Mouse (Mus musculus) heart, embryonic 13.5 days (tissue): ENCODE measurements around the gene Usp35. TPM values are rescaled to one million over a fixed set of nuclear protein-coding genes. Genes with fewer than 3 reads are reported as not detected.

Experiments used
- ATAC-seq: fragments of 200-750 bp; cut with Nextera tagmentation; 2 replicates; pipeline ENCODE4 v1.8.0; 2017; ENCODE audit warnings: moderate TSS enrichment; ENCODE audit not compliant: insufficient number of reproducible peaks, low FRiP score, low TSS enrichment; ENCODE audit errors: extremely low read depth
- H3K27ac ChIP-seq: fragments of 300-500 bp; sonication (generic); replicated peaks from 2 replicates; pipeline ENCODE4 v1.5.1; 2015; ENCODE audit warnings: moderate library complexity, mild to moderate bottlenecking, inconsistent platforms
- H3K27me3 ChIP-seq: fragments of 300-500 bp; sonication (generic); replicated peaks from 2 replicates; pipeline ENCODE4 v1.6.1; 2015; ENCODE audit warnings: mild to moderate bottlenecking, inconsistent platforms
- H3K36me3 ChIP-seq: fragments of 300-500 bp; sonication (generic); 2 replicates; pipeline ENCODE4 v1.6.1; 2015; ENCODE audit warnings: mild to moderate bottlenecking, inconsistent platforms
- H3K4me1 ChIP-seq: fragments of 300-500 bp; sonication (generic); 2 replicates; pipeline ENCODE4 v1.6.1; 2015; ENCODE audit warnings: inconsistent platforms
- H3K4me2 ChIP-seq: fragments of 300-500 bp; sonication (generic); 2 replicates; pipeline ENCODE4 v1.6.1; 2015; ENCODE audit warnings: inconsistent platforms, mild to moderate bottlenecking, moderate library complexity
- H3K4me3 ChIP-seq: fragments of 300-500 bp; sonication (generic); 2 replicates; pipeline ENCODE4 v1.5.1; 2015; ENCODE audit warnings: moderate library complexity, mild to moderate bottlenecking, inconsistent platforms
- H3K9ac ChIP-seq: fragments of 300-500 bp; sonication (generic); 2 replicates; pipeline ENCODE4 v1.6.1; 2015; ENCODE audit warnings: inconsistent platforms, mild to moderate bottlenecking, moderate library complexity
- H3K9me3 ChIP-seq: fragments of 300-500 bp; sonication (generic); 2 replicates; pipeline ENCODE4 v1.6.1; 2016; ENCODE audit warnings: inconsistent platforms
- WGBS: fragments of 180-500 bp; shearing (Covaris S2); methylation state at CpG from one replicate; pipeline ENCODE4 v1.1.7; 2015; ENCODE audit warnings: mixed read lengths; 5-methylcytosine and 5-hydroxymethylcytosine counted together
- polyA plus RNA-seq: library from polyadenylated mRNA; unstranded; fragments of >200 nt; fragmentation: Nextera tagmentation; extraction: Ambion mirVana; gene quantifications from 2 replicates; pipeline ENCODE4 v1.2.1, GENCODE M21; 2015

Usp35 gene
- polyA plus RNA-seq, 1 experiment from 2014 or later = 0.96 TPM

- 74% methylated on average over 5 of the region's 5 CpGs for WGBS
- Histone ChIP-seq H3K27ac (no peak overlapping the region), H3K9ac (no peak overlapping the region), H3K4me3 (no peak overlapping the region), H3K9me3 (no peaks in the 10 kb centered on the region), H3K27me3 (no peaks in the 10 kb centered on the region), H3K4me1 (peaks cover 21% of the 10 kb centered on the region), H3K4me2 (no peak overlapping the region), H3K36me3 (no peaks in the 10 kb centered on the region)
- ATAC-seq = no peak
Measured at GRCm38 (mm10) chr7:97356875-97357276, 25.1 kb upstream of the Usp35 start.

- H3K27me3 ChIP-seq = no peaks in the 10 kb centered on the region
- WGBS = 69% methylated on average over 5 of the region's 5 CpGs
- H3K4me3 ChIP-seq = no peak overlapping the region
- ATAC-seq = no peak
- H3K9me3 ChIP-seq = no peaks in the 10 kb centered on the region
- H3K27ac ChIP-seq = peak overlapping the region; percentile 40
- no peaks in the 10 kb centered on the region for H3K36me3 ChIP-seq
- no peak overlapping the region for H3K9ac ChIP-seq
- H3K4me2 ChIP-seq = no peak overlapping the region
- H3K4me1 ChIP-seq = peaks cover 21% of the 10 kb centered on the region
Measured at GRCm38 (mm10) chr7:97356253-97356652, 24.4 kb upstream of the Usp35 start.

GRCm38 (mm10) chr7:97355068-97355841 lies 23.4 kb upstream of the Usp35 start:
- H3K36me3 ChIP-seq = no peaks in the 10 kb centered on the region
- no peak overlapping the region for H3K9ac ChIP-seq
- H3K4me2 ChIP-seq = peak overlapping the region; percentile 46
- 18% methylated on average over 13 of the region's 13 CpGs for WGBS
- H3K27me3 ChIP-seq = no peaks in the 10 kb centered on the region
- H3K9me3 ChIP-seq = no peaks in the 10 kb centered on the region
- no peak; the same call in 1 of the 2 replicates for ATAC-seq
- peaks cover 21% of the 10 kb centered on the region for H3K4me1 ChIP-seq
- H3K27ac ChIP-seq = peak overlapping the region; percentile 70
- no peak overlapping the region for H3K4me3 ChIP-seq

- ATAC-seq = no peak
- Histone ChIP-seq H3K4me3 (no peak overlapping the region), H3K4me2 (no peak overlapping the region), H3K4me1 (peaks cover 21% of the 10 kb centered on the region), H3K27ac (no peak overlapping the region), H3K9ac (no peak overlapping the region), H3K9me3 (no peaks in the 10 kb centered on the region), H3K27me3 (no peaks in the 10 kb centered on the region), H3K36me3 (peaks cover 8% of the 10 kb centered on the region)
- 83% methylated on average over 6 of the region's 6 CpGs for WGBS
Measured at GRCm38 (mm10) chr7:97353356-97353755, 21.5 kb upstream of the Usp35 start.

GRCm38 (mm10) chr7:97351792-97352513 lies 20.1 kb upstream of the Usp35 start:
- peaks cover 18% of the 10 kb centered on the region for H3K36me3 ChIP-seq
- H3K9me3 ChIP-seq = no peaks in the 10 kb centered on the region
- no peak overlapping the region for H3K4me2 ChIP-seq
- H3K4me1 ChIP-seq = peaks cover 21% of the 10 kb centered on the region
- ATAC-seq = no peak
- H3K27me3 ChIP-seq = 0 out of 2 replicates have a peak, but pooled peaks cover 4% of the 10 kb centered on the region
- 81% methylated on average over 11 of the region's 11 CpGs for WGBS
- no peak overlapping the region for H3K4me3 ChIP-seq
- H3K27ac ChIP-seq = no peak overlapping the region
- no peak overlapping the region for H3K9ac ChIP-seq

GRCm38 (mm10) chr7:97350891-97351290 lies 19.1 kb upstream of the Usp35 start:
- no peak for ATAC-seq
- H3K4me1 ChIP-seq = peaks cover 23% of the 10 kb centered on the region
- H3K9me3 ChIP-seq = no peaks in the 10 kb centered on the region
- H3K27me3 ChIP-seq = 0 out of 2 replicates have a peak, but pooled peaks cover 4% of the 10 kb centered on the region
- H3K4me3 ChIP-seq = no peak overlapping the region
- H3K4me2 ChIP-seq = no peak overlapping the region
- no peak overlapping the region for H3K27ac ChIP-seq
- H3K9ac ChIP-seq = no peak overlapping the region
- WGBS = 76% methylated on average over 5 of the region's 5 CpGs
- peaks cover 18% of the 10 kb centered on the region for H3K36me3 ChIP-seq

- WGBS = 74% methylated on average over 6 of the region's 6 CpGs
- Histone ChIP-seq H3K9me3 (no peaks in the 10 kb centered on the region), H3K36me3 (peaks cover 18% of the 10 kb centered on the region), H3K27ac (no peak overlapping the region), H3K9ac (no peak overlapping the region), H3K27me3 (0 out of 2 replicates have a peak, but pooled peaks cover 4% of the 10 kb centered on the region), H3K4me1 (peaks cover 23% of the 10 kb centered on the region), H3K4me2 (no peak overlapping the region), H3K4me3 (no peak overlapping the region)
- no peak for ATAC-seq
Measured at GRCm38 (mm10) chr7:97349438-97349837, 17.6 kb upstream of the Usp35 start.

- WGBS = 72% methylated on average over 5 of the region's 5 CpGs
- no peak for ATAC-seq
- peaks cover 25% of the 10 kb centered on the region for H3K4me1 ChIP-seq
Measured at GRCm38 (mm10) chr7:97348836-97349235, 17.0 kb upstream of the Usp35 start.

GRCm38 (mm10) chr7:97348318-97348717 lies 16.5 kb upstream of the Usp35 start:
- Histone ChIP-seq H3K4me2 (no peak overlapping the region), H3K36me3 (peaks cover 18% of the 10 kb centered on the region), H3K4me3 (no peak overlapping the region), H3K9ac (no peak overlapping the region), H3K27me3 (0 out of 2 replicates have a peak, but pooled peaks cover 4% of the 10 kb centered on the region), H3K27ac (no peak overlapping the region), H3K9me3 (no peaks in the 10 kb centered on the region), H3K4me1 (peaks cover 29% of the 10 kb centered on the region)
- 71% methylated on average over 3 of the region's 3 CpGs for WGBS
- no peak for ATAC-seq

More at GRCm38 (mm10) chr7:97348836-97349235, 17.0 kb upstream of the Usp35 start:
- Histone ChIP-seq H3K9ac (no peak overlapping the region), H3K9me3 (no peaks in the 10 kb centered on the region), H3K27me3 (0 out of 2 replicates have a peak, but pooled peaks cover 4% of the 10 kb centered on the region), H3K4me3 (no peak overlapping the region), H3K4me2 (no peak overlapping the region), H3K36me3 (peaks cover 18% of the 10 kb centered on the region), H3K27ac (no peak overlapping the region)

- WGBS = 89% methylated on average over 15 of the region's 15 CpGs
- Histone ChIP-seq H3K27me3 (0 out of 2 replicates have a peak, but pooled peaks cover 4% of the 10 kb centered on the region), H3K9ac (no peak overlapping the region), H3K4me3 (no peak overlapping the region), H3K4me2 (no peak overlapping the region), H3K9me3 (no peaks in the 10 kb centered on the region), H3K27ac (no peak overlapping the region), H3K36me3 (peaks cover 18% of the 10 kb centered on the region), H3K4me1 (peaks cover 38% of the 10 kb centered on the region)
- no peak for ATAC-seq
Measured at GRCm38 (mm10) chr7:97347464-97347863, 15.6 kb upstream of the Usp35 start.

- Histone ChIP-seq H3K27me3 (0 out of 2 replicates have a peak, but pooled peaks cover 4% of the 10 kb centered on the region), H3K4me3 (no peak overlapping the region), H3K36me3 (peaks cover 18% of the 10 kb centered on the region), H3K4me2 (no peak overlapping the region), H3K9me3 (no peaks in the 10 kb centered on the region), H3K9ac (no peak overlapping the region), H3K4me1 (peaks cover 42% of the 10 kb centered on the region), H3K27ac (no peak overlapping the region)
- no peak for ATAC-seq
- WGBS = 68% methylated on average over 4 of the region's 4 CpGs
Measured at GRCm38 (mm10) chr7:97346822-97347166, 15.0 kb upstream of the Usp35 start.
